In the genomic region with DNA sequence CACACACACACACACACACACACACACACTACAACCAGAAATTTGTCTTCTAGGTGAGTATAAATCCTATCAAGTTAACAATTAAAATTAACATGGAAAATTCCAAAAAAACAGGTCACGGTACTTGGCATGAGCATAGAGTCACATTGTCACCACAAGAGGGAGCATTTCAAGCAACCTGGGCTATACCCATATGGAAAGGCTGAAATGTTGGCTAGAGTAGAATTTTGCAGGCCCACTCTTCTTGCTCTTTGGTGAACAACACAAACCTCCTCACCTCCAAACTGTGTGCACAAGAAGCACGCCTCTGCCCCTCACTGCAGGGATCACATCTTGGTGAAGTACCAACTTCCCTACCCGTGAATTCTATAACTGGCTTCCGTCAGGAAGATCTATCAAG, we compare ENCODE assay signal across 10 mouse cellular contexts. TPM values are rescaled to one million over a fixed set of nuclear protein-coding genes. Genes with fewer than 3 reads are reported as not detected.
DNase-seq lines count a peak whose midpoint lies in the region; ATAC-seq lines count a peak whose summit lies in the region.
"Had no signal": no experiment of that assay in that cellular context is flagged by ENCODE, and none has a peak within 500 bp of the region (broad histone marks: within the 10 kb centered on the region; RNA-seq: fewer than 3 reads in every experiment).

No protein-coding gene starts in this region.

- H3K9ac ChIP-seq in hindbrain, embryonic 11.5 days (ENCODE audit: low read depth, low read length): no peak overlapping the region
- no peak overlapping the region for H3K9ac ChIP-seq in hindbrain, embryonic 12.5 days
- H3K9ac ChIP-seq: embryonic facial prominence, embryonic 13.5 days; limb, embryonic 13.5 days had no signal

- WGBS in hindbrain, embryonic 11.5 days: 52% methylated on average over 4 of the region's 4 CpGs
- 51% methylated on average over 4 of the region's 4 CpGs for WGBS in hindbrain, embryonic 12.5 days
- WGBS in embryonic facial prominence, embryonic 10.5 days: 50% methylated on average over 4 of the region's 4 CpGs

- DNase-seq in hindbrain, embryonic 11.5 days (ENCODE audit: low spot score): peak; percentile 60
- DNase-seq in B cell, adult 2 months: peak; percentile 47 to 48
- DNase-seq in R1 (ENCODE audit: low read depth, low spot score): peak; percentile 68
- DNase-seq in embryonic facial prominence, embryonic 10.5 days (ENCODE audit: low spot score): peak; percentile 32
- DNase-seq in lung, postnatal 10 days: peak; percentile 57
- DNase-seq in right cerebral cortex, postnatal 10 days (ENCODE audit: low spot score in 2 of 2): no peak
- no peak for DNase-seq in spleen, postnatal 14 days (ENCODE audit: low spot score in 2 of 2)

- H3K4me2 ChIP-seq in hindbrain, embryonic 11.5 days (replicated peaks; ENCODE audit: low read depth, low read length): no peak overlapping the region
- no peak overlapping the region for H3K4me2 ChIP-seq in hindbrain, embryonic 12.5 days (replicated peaks)
- H3K4me2 ChIP-seq: embryonic facial prominence, embryonic 13.5 days; limb, embryonic 13.5 days had no signal

- no peak overlapping the region for H3K27ac ChIP-seq in hindbrain, embryonic 11.5 days (ENCODE audit: low read depth, low read length)
- no peak overlapping the region for H3K27ac ChIP-seq in hindbrain, embryonic 12.5 days
- no peak overlapping the region for H3K27ac ChIP-seq in embryonic facial prominence, embryonic 10.5 days (replicated peaks)
- H3K27ac ChIP-seq: embryonic facial prominence, embryonic 13.5 days; limb, embryonic 13.5 days had no signal

- H3K36me3 ChIP-seq in hindbrain, embryonic 11.5 days (ENCODE audit: control insufficient read depth, insufficient read depth, low read length): no peaks in the 10 kb centered on the region
- no peaks in the 10 kb centered on the region for H3K36me3 ChIP-seq in hindbrain, embryonic 12.5 days
- no peaks in the 10 kb centered on the region for H3K36me3 ChIP-seq in embryonic facial prominence, embryonic 10.5 days (replicated peaks)
- H3K36me3 ChIP-seq: embryonic facial prominence, embryonic 13.5 days; limb, embryonic 13.5 days had no signal

- H3K27me3 ChIP-seq in hindbrain, embryonic 11.5 days (ENCODE audit: control insufficient read depth, insufficient read depth, low read length): no peaks in the 10 kb centered on the region
- H3K27me3 ChIP-seq in hindbrain, embryonic 12.5 days: no peaks in the 10 kb centered on the region
- H3K27me3 ChIP-seq in embryonic facial prominence, embryonic 10.5 days (replicated peaks; ENCODE audit: low read depth, poor library complexity, severe bottlenecking): no peaks in the 10 kb centered on the region
- H3K27me3 ChIP-seq: embryonic facial prominence, embryonic 13.5 days; limb, embryonic 13.5 days had no signal

- ATAC-seq in hindbrain, embryonic 11.5 days (ENCODE audit: low FRiP score): no peak
- ATAC-seq in hindbrain, embryonic 12.5 days (ENCODE audit: low FRiP score): no peak

- peaks cover 5% of the 10 kb centered on the region for H3K4me1 ChIP-seq in hindbrain, embryonic 11.5 days (replicated peaks; ENCODE audit: control insufficient read depth, insufficient read depth, low read length)
- peaks cover 13% of the 10 kb centered on the region for H3K4me1 ChIP-seq in hindbrain, embryonic 12.5 days
- H3K4me1 ChIP-seq in embryonic facial prominence, embryonic 10.5 days: peaks cover 17% of the 10 kb centered on the region

- no peaks in the 10 kb centered on the region for H3K9me3 ChIP-seq in hindbrain, embryonic 11.5 days (ENCODE audit: control insufficient read depth, low read length)
- no peaks in the 10 kb centered on the region for H3K9me3 ChIP-seq in hindbrain, embryonic 12.5 days (replicated peaks)
- no peaks in the 10 kb centered on the region for H3K9me3 ChIP-seq in embryonic facial prominence, embryonic 10.5 days
- H3K9me3 ChIP-seq: embryonic facial prominence, embryonic 13.5 days; limb, embryonic 13.5 days had no signal

- H3K4me3 ChIP-seq in hindbrain, embryonic 11.5 days (ENCODE audit: low read depth, low read length): no peak overlapping the region
- no peak overlapping the region for H3K4me3 ChIP-seq in hindbrain, embryonic 12.5 days
- no peak overlapping the region for H3K4me3 ChIP-seq in embryonic facial prominence, embryonic 10.5 days
- H3K4me3 ChIP-seq: embryonic facial prominence, embryonic 13.5 days; limb, embryonic 13.5 days had no signal

RNA-seq across cellular contexts. Expression of a gene that starts 2.9 kb away (rescaled TPM):
- polyA plus RNA-seq in hindbrain, embryonic 11.5 days (2014; fragmentation: Nextera tagmentation; extraction: Ambion mirVana): 11.5 and 13.8 TPM in 2 replicates
- 18.3 and 20.9 TPM in 2 replicates for polyA plus RNA-seq in hindbrain, embryonic 12.5 days (2016; fragmentation: Nextera tagmentation; extraction: Ambion mirVana)
- polyA plus RNA-seq in embryonic facial prominence, embryonic 10.5 days (2016; fragmentation: Nextera tagmentation; extraction: Ambion mirVana): 36.3 and 38.9 TPM in 2 replicates

RNA-seq across cellular contexts. Expression of a gene that starts 12.9 kb away (rescaled TPM):
- polyA plus RNA-seq in hindbrain, embryonic 11.5 days (2014; fragmentation: Nextera tagmentation; extraction: Ambion mirVana): 767 and 789 TPM in 2 replicates
- polyA plus RNA-seq in hindbrain, embryonic 12.5 days (2016; fragmentation: Nextera tagmentation; extraction: Ambion mirVana): 514 and 546 TPM in 2 replicates
- polyA plus RNA-seq in embryonic facial prominence, embryonic 10.5 days (2016; fragmentation: Nextera tagmentation; extraction: Ambion mirVana): 1,003 and 1,124 TPM in 2 replicates

RNA-seq across cellular contexts. Expression of a gene that starts 34.4 kb away (rescaled TPM):
- polyA plus RNA-seq in hindbrain, embryonic 11.5 days (2014; fragmentation: Nextera tagmentation; extraction: Ambion mirVana): 77.2 and 83.2 TPM in 2 replicates
- 63.1 and 64.4 TPM in 2 replicates for polyA plus RNA-seq in hindbrain, embryonic 12.5 days (2016; fragmentation: Nextera tagmentation; extraction: Ambion mirVana)
- 94.3 and 96.8 TPM in 2 replicates for polyA plus RNA-seq in embryonic facial prominence, embryonic 10.5 days (2016; fragmentation: Nextera tagmentation; extraction: Ambion mirVana)

RNA-seq across cellular contexts. Expression of a gene that starts 34.4 kb away (rescaled TPM):
- 59.0 and 59.1 TPM in 2 replicates for polyA plus RNA-seq in hindbrain, embryonic 11.5 days (2014; fragmentation: Nextera tagmentation; extraction: Ambion mirVana)
- 75.8 and 76.4 TPM in 2 replicates for polyA plus RNA-seq in hindbrain, embryonic 12.5 days (2016; fragmentation: Nextera tagmentation; extraction: Ambion mirVana)
- 85.4 and 85.7 TPM in 2 replicates for polyA plus RNA-seq in embryonic facial prominence, embryonic 10.5 days (2016; fragmentation: Nextera tagmentation; extraction: Ambion mirVana)

RNA-seq across cellular contexts. Expression of a gene that starts 50.9 kb away (rescaled TPM):
- 5.0 and 6.8 TPM in 2 replicates for polyA plus RNA-seq in hindbrain, embryonic 11.5 days (2014; fragmentation: Nextera tagmentation; extraction: Ambion mirVana)
- 14.5 and 15.3 TPM in 2 replicates for polyA plus RNA-seq in hindbrain, embryonic 12.5 days (2016; fragmentation: Nextera tagmentation; extraction: Ambion mirVana)
- polyA plus RNA-seq in embryonic facial prominence, embryonic 10.5 days (2016; fragmentation: Nextera tagmentation; extraction: Ambion mirVana): 3.8 and 4.3 TPM in 2 replicates

Comparison
In these comparisons a context has a peak if more than half of its experiments do, and no peak if none do; other contexts are left out.
1. DNase-seq: peak in hindbrain, embryonic 11.5 days (single experiment), B cell, adult 2 months (2 of 2), R1 (single experiment), embryonic facial prominence, embryonic 10.5 days (single experiment) and lung, postnatal 10 days (single experiment); none in right cerebral cortex, postnatal 10 days (0 of 2) and spleen, postnatal 14 days (0 of 2).